Mouse (Mus musculus): ENCODE measurements around the gene Tm7sf2.
A peak's percentile ranks its signal among the peaks of the same experiment; 100 is the strongest.
"Not testable (repeated sequence)": the region's sequence is repeated elsewhere in the genome, so short reads cannot be mapped to it uniquely, and the experiment has no call there.

The Tm7sf2 gene

DNA sequence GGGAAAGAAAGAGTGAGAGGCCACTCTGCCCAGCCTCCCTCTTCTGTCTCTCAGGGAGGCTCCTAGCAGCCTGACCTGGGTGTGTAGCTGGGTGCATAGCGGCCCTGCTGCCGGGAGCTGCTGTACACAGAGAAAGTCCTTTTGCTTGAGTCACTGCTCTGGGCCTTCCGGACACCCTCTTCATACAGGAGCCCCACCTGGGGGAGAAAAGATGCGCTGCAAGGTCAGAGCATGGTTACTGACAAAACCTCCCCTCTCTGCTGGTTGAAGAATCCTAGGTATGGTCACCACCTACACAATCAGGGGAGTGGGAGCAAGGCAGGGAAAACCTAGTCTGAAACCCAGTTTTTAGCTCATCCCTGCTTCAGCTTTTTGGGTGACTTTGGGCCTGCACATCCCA lies 778 bp upstream of the Tm7sf2 start:
- no peak for DNase-seq

DNA sequence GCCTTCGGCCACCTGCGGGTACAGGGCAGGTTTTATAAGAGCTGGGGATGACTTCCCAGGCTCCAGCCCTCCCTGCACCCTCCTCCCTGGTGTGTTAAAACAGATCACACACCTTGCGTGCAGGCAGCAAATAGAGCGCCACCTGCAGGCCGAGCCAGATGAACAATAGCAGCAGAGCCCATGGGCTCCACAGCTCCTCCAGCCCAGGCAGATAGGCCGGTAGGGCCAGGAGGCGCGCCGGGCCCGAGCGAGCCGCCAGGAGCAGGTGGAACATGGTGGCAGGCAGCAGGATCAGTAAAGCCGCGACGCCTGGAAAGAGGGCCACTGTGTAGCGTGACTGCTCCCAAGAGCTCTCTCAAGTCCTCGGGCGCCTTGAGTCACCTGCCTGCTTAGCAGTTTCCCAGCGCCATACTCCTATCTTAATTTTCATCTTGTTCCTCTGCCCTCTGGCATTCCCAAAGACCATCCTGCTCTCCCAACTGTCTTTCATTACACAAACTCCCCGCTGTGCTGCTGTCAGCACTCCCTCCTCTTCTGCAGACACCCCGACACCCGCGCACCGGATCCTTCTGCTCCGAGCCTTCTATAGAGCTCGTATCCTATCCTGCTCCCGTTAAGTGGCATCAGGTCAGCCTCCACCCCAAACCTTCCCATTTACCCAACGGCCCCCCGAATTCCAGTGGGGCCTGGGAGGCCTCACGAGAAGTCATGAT lies 1.0 kb downstream of the Tm7sf2 start:
- peak; percentile 85 for DNase-seq

DNA sequence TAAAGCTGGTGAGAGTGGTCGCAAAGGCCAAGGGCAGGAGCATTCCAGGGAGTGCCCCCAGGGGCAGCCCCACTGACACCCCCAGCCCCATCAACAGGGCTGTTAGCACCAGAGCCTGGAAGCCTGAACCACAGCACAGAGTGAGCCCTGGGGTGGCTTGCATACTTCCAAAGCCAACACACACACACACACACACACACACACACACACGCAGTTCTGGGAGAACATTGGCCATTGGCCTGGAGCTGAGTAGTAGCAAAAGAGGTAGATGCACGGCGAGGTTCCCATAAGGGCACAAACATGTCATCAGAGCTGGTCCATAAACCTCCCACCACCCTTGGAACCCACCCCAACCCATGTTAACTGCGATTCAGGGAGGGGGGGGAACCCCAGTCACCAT lies 1.6 kb downstream of the Tm7sf2 start:
- no peak for DNase-seq

DNA sequence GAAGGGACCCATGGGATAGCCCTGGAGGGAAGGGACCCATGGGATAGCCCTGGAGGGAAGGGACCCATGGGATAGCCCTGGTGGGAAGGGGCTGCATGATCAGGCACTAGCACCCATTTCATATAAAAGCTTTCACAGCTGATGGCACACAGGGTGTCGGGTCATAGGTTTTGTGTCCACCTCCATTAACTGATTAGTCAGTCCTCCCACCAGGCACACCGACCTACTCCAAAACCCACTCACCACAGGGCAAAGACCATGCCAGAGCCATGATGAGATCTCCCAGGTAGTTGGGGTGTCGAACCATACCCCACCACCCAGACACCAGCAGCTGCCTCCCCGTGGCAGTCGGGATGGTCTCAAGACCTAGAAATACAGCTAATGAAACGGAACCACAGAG lies 5.1 kb downstream of the Tm7sf2 start:
- no peak for DNase-seq

DNA sequence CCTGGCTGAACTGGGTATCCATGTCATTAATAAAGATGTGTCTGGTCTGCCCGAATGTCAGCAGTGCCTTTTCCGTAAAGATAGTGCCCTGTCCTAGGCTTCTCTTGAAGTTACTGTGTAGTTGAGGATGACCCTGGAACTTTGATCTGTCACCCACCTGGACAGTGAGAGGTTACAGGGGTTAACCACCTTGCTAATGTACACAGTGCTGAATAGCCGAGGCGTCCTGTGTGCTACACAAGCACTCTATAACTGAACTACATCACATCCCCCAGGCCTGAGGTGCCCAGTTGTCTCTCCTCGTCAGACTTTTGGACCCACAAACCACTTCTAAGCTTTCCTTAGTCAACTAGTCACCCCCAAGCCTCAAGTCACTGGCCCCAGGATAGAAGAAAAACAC lies 5.8 kb downstream of the Tm7sf2 start:
- DNase-seq: no peak

DNA sequence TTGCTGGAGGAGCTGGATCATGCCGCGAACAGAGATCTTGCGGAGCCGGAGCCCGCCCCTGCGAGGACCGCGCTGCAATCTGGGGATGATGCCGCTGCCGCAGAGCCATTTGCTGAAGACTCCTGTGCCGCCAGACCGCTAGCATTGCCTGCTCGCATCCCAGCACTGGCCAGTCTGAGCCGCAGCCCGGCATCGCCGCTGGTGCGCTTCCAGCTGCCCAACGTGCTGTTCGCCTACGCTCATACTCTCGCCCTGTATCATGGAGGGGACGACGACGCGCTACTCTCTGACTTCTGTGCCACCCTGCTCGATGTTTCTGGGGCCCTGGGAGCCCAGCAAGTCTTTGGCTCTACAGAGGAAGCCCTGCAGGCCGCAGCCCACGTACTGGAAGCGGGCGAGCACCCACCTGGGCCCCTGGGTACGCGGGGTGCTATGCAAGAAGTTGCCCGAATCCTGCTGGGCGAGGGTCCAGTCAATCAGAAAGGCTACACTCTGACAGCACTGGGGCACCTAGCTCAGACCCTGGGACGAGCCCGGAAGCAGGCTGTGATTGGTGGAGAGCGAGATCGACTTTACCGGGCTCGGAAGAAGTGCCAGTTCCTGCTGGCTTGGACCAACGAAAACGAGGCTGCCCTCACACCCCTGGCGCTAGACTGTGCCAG lies 6.4 kb downstream of the Tm7sf2 start:
- DNase-seq: peak; percentile 32

DNA sequence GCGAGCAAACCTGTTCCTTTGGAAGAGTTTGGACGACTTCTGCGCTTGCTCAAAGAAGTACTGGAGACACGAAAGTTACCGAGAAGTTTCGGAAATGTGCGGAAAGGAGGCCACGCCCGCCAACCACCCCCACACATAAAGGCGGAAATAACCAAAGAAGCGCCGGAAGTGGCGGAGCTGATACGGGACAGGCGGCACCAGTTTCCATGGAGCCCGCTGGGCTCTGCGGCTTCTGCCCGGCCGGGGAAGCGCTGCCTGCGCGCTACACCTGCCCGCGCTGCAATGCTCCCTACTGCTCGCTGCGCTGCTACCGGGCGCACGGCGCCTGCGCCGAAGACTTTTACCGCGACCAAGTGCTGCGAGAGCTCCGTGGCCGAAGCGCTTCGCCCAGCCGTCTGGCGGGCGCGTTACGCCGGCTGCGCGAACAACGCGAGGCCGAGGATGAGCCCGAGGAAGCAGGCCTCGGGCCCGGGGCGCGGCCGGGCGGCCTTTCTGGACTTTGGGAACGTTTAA lies 7.1 kb downstream of the Tm7sf2 start, which contains the start of gene Znhit2:
TSS of gene Znhit2 (plus strand) at position 172 of the 513 bp plus-strand sequence.
- DNase-seq: peak; percentile 96

DNA sequence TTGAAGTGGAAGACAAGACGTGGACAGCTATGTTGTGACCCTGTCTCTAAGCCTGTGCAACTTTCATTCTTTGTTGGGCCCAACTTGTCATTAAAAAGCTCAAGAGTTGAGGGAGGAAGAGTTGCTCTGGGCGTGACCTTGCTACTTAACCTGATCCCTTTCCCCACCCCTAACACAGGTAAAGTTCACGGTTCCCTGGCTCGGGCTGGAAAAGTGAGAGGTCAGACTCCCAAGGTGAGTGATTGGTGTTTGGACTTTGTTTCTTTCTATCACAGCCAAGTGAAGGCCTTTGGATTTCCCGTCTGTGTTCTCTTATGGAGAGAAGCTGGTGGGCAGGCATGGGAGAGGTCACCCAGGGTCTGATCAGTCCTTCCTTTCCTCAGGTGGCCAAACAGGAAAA lies 9.2 kb downstream of the Tm7sf2 start:
- no peak for DNase-seq

DNA sequence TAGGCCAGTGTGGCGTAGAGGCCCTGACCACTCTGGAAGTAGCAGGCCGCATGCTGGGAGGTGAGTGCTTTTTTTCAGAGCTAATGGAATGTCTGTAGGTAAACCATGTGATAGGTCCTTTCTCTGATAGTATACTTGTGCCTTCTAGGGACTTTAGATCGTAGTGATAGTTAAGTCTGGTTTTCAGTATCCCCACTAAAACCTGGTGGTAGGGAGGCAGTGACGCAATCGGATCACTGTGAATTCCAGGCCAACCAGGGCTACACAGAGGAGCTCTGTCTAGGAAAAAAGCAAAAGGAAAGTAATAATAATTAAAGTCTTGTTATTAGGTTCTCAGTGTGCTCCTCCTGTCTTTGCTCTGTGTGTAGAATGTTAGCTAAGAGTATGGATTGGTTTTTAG lies 9.7 kb downstream of the Tm7sf2 start:
- no peak for DNase-seq

DNA sequence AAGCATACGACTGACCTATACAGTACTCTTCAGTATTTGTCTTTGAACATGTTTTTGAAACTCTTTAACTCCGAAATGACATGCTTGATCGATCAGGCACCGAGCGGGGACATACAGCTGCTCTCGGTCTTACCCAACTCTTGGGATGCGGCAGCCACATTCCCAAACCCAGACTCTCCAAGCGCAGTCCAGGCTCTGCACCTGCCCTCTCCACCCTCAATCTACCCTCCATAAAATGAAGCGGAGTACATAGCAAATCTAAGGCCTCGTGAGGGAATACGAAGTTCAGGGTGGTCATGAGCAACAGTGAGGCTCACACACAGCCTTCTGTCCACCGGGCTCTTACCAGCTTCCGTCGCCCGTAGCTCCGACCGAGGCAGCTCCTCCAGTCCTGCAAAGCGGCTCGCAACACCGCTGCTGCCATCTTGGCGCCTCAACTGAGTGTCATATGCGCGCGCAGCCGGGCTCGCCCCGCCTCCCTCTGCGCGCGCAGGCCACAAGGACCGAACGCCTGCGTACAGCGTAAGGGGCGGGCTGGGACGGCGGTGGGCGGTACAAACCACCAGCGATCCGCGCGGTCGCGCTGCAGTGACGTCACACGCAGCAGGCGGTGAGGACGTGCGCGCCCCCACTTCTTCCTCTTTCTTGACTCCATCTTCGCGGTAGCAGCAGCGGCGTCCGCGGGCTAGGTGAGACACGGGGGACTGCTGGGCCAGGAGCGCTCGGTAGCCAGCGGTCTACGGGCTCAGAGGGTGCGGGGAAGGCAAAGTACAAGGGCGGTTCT lies 10.7 kb downstream of the Tm7sf2 start, which contains the start of the genes Mrpl49 and Fau:
TSS of gene Mrpl49 (minus strand) at position 473 of the 784 bp plus-strand sequence.
TSS of gene Fau (plus strand) at position 532 of the 784 bp plus-strand sequence.
- DNase-seq: peak; percentile 99

DNA sequence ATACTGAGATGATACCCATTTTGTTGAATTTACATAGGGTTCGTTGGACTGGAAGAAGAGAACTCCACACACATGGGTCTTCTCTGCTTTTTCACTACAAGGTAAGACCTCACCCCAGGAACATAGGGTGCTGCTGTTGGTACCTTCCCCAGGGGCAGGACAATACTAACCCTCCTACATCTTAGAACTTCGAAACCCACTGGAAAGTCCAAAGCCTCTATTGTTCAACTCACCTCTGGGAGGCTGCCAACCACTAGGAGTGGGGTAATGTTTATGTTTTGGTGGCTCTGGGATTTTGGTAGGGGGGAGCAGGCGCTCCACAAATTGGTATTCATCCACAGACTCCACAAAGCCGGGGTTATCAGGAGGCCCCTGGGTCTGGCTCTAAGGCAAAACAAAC lies 11.5 kb downstream of the Tm7sf2 start:
- DNase-seq: no peak

DNA sequence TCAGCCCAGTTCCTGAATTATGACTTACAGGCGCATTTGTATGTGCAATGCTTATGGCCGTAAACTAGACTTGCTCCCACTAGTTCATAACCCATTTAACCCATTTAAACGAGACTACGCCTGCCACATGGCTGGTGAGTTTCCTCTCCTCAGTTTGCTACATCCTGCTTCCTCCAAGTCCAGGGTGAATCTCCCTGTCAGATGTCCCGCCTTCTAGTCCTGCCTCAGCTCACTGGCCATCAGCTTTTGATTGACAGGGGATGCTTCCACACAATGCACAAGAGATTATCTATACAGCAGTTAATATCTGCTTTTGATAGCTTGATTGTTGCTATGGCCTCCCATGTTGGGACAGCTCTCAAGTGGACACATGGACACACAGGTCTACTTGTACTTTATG lies 13.9 kb downstream of the Tm7sf2 start:
- no peak for DNase-seq

DNA sequence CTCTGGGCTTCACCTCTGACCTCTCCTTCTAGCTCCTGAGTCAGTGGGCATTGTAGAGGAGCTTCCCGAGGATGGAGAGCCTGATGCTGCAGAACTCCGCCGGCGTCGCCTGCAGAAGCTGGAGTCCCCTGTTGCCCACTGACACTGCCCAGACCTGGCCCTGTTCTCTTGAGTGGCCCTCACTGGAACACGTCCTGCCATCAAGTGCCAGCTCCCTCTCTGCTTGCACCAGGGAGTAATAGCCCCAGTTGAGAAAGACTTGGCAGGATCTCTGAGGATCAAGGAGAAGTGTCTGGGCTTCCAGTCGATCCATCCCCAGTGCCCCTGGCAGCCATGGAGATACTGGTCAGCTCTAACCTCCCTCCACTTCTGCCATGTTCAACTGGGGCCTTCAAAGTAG lies 15.7 kb downstream of the Tm7sf2 start:
- DNase-seq: no peak

DNA sequence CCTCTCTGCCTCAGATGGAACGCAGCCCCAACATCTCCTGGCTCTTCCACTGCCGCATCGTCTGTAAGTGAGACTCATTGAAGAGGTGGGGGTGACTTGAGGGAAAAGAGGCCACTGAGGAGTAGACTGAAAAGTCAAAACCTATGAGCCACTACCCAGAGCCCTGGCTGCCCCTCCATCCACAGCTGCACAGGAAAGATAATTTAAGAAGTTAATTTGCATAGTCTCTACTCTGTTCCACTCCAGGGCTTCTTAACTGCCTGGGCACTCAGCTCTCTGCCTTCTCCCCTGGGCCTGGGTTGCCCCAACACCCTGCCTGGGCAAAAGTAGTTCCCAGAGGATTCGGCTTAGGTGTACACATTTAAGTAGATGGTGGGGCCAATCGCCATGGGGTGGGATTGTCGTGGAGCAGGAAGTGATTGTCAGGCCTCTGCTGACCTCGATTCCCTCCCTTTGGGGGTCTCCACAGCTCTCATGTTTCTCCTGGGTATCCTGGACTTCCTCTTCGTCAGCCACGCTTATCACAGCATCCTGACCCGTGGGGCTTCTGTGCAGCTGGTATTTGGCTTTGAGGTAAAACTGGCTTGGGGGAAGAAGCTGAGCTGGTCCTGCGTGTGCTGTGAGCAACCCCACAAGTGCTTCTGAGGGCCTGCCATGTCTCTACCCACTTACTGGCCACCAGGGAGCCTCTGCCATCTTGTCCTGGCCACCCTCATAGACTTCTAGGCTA lies 19.3 kb downstream of the Tm7sf2 start:
- DNase-seq: no peak

DNA sequence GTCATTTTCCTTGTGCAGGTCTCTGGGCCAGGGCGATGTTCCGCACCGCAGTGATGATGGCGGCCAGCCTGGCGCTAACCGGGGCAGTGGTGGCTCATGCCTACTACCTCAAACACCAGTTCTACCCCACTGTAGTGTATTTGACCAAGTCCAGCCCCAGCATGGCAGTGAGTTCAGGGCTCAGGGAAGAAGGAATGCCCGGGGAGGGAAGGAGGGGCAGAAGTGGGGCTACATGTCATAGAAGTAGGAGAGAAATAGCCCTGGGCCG lies 20.3 kb downstream of the Tm7sf2 start:
- no peak for DNase-seq

DNA sequence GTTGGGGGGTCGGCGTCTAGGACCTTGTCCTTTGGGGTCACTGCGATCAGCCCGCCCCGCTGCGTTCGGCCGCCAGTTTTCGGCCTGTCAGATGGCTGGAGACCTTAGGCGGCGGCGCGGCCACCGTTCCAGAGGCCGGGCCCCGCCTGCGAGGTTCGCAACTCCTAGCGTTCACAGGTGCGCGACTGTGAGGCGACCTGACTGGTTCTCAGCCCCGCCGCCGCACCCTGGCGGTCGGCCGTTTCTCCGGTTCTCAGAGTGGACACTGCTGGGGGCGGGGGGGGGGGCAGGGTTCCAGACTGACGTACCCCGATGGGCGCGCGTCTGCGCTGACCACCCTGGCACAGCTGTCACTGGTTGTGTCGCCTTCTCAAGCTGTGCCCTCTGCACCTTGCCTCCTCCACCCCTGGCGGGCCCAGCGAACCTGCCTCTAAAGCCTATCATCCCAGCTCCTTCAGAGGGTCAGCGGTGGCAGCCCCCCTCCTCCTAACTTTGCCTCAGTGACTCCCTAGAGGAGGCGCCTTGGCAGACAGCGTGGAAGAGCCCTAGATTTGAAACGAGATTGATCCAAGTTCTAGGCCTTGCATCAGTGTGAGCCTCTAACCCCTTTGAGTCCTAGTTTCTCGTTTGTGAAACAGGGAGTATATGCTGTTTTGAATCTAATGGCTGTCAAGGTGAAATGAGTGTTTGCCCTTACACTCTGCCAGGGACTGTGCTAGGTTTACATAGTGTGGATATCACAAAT lies 20.8 kb downstream of the Tm7sf2 start:
- DNase-seq: no peak

DNA sequence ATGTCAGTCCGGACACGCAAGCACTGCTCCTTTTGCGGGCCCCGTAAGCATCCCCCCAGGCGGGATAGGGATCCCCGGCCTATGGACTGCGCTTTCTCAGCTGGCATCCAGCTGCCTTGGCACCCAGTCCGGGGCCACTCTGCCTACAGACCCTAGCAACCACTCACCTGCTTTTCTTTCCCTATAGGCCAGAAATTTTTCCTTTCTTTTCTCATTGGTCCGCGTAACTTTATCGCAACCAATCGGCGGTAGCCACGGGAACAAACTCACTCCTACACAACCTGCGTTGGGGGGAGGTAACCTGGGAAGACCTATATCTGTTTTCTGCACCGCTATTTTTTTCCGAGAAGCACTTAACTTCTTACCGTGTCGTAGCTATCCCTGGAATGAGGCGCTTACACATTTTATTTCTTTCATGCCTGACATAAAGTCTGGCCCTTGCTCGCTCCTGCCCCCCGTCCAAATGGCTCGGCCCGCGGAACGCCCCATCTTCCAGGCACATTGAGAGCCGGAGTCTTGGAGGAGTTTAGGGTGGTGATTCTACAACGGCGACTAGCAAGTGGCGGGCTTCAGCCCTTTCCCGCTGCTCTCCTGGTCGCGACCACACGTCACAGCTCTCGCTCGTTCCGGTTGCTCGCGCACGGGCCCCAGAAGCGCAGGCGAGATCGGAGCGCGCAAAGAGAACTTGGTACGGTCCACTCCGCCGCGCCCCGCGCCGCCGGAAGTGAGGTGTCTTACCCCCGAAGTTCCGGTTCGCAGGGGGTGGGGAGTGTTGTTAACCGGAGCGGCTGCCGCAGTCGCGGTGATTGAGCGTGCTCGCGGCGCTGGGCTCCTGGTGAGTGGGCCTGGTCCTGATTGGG lies 21.6 kb downstream of the Tm7sf2 start, which contains the start of gene Syvn1:
TSS of gene Syvn1 (plus strand) at position 283 of the 860 bp plus-strand sequence.
- peak; percentile 95 for DNase-seq

DNA sequence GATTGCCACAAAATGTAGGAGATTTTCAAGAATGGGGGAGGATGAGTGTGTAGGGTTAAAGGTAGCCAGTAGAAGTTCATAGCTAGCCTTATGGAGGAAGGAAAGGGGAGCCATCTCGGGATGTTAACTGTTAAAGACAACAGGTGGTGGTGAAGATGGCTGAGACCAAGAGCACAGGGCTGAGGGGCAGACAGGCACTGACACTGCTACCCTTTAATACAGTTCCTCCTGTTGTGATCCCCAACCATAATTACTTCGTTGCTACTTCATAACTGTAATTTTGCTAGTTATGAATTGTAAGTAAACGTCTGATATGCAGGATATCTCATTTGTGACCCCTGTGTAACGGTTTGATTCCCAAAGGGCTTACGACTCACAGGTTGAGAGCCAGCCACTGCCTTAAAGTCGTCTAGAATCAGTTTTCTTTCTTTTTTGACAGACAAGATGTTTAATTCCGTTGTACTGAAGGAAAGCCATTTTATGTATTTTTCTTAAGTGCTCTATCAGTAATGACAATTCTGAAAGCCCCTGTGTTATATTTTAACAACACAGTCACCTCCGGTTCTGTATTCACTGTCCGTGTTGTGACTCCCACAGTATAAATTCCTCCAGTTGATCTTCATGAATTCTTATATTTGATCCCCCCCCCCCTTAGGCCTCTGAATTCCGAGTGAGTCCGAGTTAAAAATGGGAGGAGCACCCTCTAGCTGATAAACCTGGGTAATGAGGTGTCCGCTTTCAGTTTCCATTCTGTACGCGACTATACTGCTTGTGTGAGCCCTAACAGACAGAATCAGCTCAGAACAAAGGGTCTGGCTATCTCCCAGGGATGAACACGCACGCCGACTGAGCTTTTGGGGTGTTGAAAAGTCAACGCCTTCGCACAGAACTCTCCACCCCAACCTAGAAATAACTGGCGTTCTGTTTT lies 22.5 kb downstream of the Tm7sf2 start:
- DNase-seq: no peak

DNA sequence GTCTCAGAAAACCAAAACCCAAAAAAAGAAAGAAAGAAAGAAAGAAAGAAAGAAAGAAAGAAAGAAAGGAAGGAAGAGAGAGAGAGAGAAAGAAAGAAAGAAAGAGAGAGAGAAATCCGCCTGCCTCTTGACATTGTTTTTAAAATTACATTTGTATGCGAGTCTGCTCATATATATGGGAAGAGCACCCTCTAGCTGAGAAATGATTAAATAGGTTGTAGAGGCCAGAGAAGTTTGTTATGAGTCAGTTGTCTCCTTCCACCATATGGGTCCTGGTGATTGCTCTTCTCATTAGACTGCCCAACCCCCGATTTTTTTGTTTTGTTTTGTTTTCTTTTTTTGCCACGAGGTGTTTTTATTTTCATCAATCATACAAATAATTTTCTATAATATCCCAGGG lies 24.1 kb downstream of the Tm7sf2 start:
- DNase-seq: not testable (repeated sequence)

DNA sequence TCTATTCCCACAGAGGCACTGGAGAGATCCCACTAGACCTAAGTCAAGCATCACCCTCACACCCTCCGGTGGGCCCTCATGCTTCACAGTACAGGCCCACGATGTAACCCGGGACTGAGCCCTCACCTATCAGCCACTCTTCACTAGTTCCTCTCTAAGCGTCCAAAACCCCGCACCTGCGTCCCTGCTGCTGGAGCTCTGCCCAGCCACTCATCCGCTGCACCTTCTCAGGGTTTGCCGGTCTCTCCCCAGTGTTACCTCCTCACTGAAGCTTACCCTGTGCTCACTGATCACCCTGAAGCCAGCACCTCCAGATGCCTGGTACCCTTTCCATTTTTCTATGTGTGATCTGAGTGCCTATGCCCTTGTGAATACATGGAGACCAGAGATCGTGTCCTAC lies 25.9 kb downstream of the Tm7sf2 start:
- DNase-seq: no peak
